Mouse (Mus musculus): ENCODE data around the gene Krt82.
"Not testable (repeated sequence)": the region's sequence is repeated elsewhere in the genome, so short reads cannot be mapped to it uniquely, and the experiment has no call there.

Krt82 gene

GRCm38 (mm10) chr15:101517161-101517560 is 33.3 kb downstream of the Krt82 start, which contains the start of gene Gm49425:
TSS of gene Gm49425 (minus strand) at chr15:101517261.
- not testable (repeated sequence) for DNase-seq (ENCODE audit: extremely low spot score, low spot score)

- no peak for DNase-seq (ENCODE audit: extremely low spot score, low spot score)
Measured at GRCm38 (mm10) chr15:101508247-101508646, 42.2 kb downstream of the Krt82 start.

- no peak for DNase-seq (ENCODE audit: extremely low spot score, low spot score)
Measured at GRCm38 (mm10) chr15:101506896-101507758, 43.3 kb downstream of the Krt82 start.

GRCm38 (mm10) chr15:101497181-101497580 is 53.3 kb downstream of the Krt82 start:
- no peak for DNase-seq (ENCODE audit: extremely low spot score, low spot score)

GRCm38 (mm10) chr15:101495266-101495665 is 55.2 kb downstream of the Krt82 start:
- no peak for DNase-seq (ENCODE audit: extremely low spot score, low spot score)

- DNase-seq (ENCODE audit: extremely low spot score, low spot score): no peak
Measured at GRCm38 (mm10) chr15:101494203-101494602, 56.3 kb downstream of the Krt82 start.

DNA sequence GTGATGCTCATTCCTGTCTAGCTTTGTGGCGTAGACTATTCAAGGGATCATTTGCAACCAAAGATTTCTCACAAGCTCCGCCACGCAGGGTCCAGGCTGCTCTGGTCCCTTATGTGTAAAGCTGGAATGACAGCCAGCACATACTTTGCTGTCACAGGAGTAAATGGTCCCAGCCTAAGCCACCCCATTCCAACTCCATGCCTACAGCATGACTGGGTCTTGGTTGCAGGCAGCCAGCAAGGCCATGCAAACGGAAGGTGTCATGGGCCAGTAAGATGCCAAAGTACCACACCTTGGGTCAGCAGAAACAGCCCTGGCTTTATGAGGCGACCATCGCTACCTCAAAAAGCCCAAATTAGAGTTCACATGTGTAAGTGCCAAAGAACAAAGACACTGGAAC is 56.8 kb downstream of the Krt82 start:
- no peak for DNase-seq (ENCODE audit: extremely low spot score, low spot score)

- DNase-seq (ENCODE audit: extremely low spot score, low spot score): no peak
Measured at GRCm38 (mm10) chr15:101492718-101493117, 57.7 kb downstream of the Krt82 start.

DNA sequence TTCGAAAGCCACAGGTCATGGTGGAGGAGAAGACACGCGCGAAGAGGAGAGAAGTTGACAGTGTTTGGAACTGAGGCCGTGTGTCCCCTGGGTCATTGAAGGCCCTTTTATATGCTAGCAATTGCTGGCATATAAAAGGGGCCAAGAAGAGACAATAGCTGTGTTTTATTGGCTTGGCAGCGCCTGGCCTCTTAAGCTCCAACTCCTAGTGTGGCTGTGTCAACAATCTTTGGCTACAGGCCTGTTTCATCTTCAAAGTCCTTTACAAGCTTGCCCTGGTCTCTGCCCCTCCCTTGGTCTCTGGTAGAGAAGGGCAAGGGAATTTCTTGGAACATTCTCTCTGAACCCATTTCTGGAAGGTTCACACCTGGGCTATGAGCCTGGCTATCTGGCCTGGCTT is 59.0 kb downstream of the Krt82 start, which contains the start of gene Krt83:
Gene Krt83, minus strand, starts transcription at position 82 of the 400 bp plus-strand sequence.
- DNase-seq (ENCODE audit: extremely low spot score, low spot score): no peak
